Mouse (Mus musculus): ENCODE measurements around the gene Mrpl28.
A peak's percentile ranks its signal among the peaks of the same experiment; 100 is the strongest.
"Not testable (repeated sequence)": the region's sequence is repeated elsewhere in the genome, so short reads cannot be mapped to it uniquely, and the experiment has no call there.

DNA sequence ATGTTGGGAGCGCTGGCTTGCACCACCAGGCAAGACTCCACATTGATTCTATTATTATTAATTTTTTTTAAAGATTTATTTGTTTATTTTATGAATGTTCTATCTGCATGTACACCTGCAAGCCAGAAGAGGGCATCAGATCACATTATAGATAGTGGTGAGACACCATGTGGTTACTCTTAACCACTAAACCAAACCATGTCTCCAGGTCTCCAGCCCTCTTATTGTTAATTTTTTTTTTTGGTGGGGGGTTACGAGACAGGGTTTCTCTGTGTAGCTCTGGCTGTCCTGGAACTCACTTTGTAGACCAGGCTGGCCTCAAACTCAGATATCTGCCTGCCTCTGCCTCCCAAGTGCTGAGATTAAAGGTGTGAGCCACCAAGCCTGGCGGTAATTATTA lies 24.0 kb upstream of the Mrpl28 start:
- TF ChIP-seq MEF2A (IDR thresholded peaks at IDR 0.05; ENCODE audit: extremely low read depth, insufficient replicate concordance, low read depth, low read length, poor library complexity, severe bottlenecking); MYB (IDR thresholded peaks at IDR 0.05; ENCODE audit: low read depth, low read length): not testable (repeated sequence)
- peak; percentile 8; the same call in 1 of the 2 replicates for TF ChIP-seq RCOR1 (IDR thresholded peaks at IDR 0.05; ENCODE audit: low read depth, low read length)
